Mouse (Mus musculus) induced T-regulatory cell, adult 2 months (primary cell): ENCODE measurements at regions not wholly inside any gene's neighbourhood (a gene's known extent, or its start where the extent isn't known, plus 50 kb on each side); places are given as distances from the start of the nearest gene placed in this dataset.

Experiments used
- DNase-seq: peaks from one replicate; pipeline ENCODE4 v3.0.0-alpha.2; 2012; ENCODE audit warnings: low read depth

GRCm38 (mm10) chr13:38878718-38879669, 81.7 kb downstream of the Slc35b3 start:
- DNase-seq: no peak

GRCm38 (mm10) chr13:38875923-38876322, 84.8 kb downstream of the Slc35b3 start:
- no peak for DNase-seq

GRCm38 (mm10) chr13:38864002-38864401, 96.7 kb downstream of the Slc35b3 start:
- no peak for DNase-seq

- DNase-seq: peak; percentile 18
These were observed 104.9 kb downstream of the Slc35b3 start for GRCm38 (mm10) chr13:38855742-38856141.

GRCm38 (mm10) chr13:38854986-38855385, 105.7 kb downstream of the Slc35b3 start:
- DNase-seq: no peak

- DNase-seq: no peak
These were observed 107.8 kb downstream of the Slc35b3 start for GRCm38 (mm10) chr13:38852868-38853267.

- DNase-seq: no peak
These were observed 108.9 kb downstream of the Slc35b3 start for GRCm38 (mm10) chr13:38851820-38852219.

- no peak for DNase-seq
These were observed 122.4 kb downstream of the Slc35b3 start for GRCm38 (mm10) chr13:38838231-38838630.

GRCm38 (mm10) chr13:38825649-38826048, 135.0 kb downstream of the Slc35b3 start:
- no peak for DNase-seq

- DNase-seq: no peak
These were observed 141.1 kb downstream of the Slc35b3 start for GRCm38 (mm10) chr13:38819526-38819925.

- DNase-seq: no peak
These were observed 141.9 kb downstream of the Slc35b3 start for GRCm38 (mm10) chr13:38818781-38819180.

- no peak for DNase-seq
These were observed 144.4 kb downstream of the Slc35b3 start for GRCm38 (mm10) chr13:38816296-38816695.

GRCm38 (mm10) chr13:38815002-38815707, 145.5 kb downstream of the Slc35b3 start:
- no peak for DNase-seq

- DNase-seq: no peak
These were observed 139.7 kb upstream of the Eef1e1 start for GRCm38 (mm10) chr13:38798514-38798913.

- no peak for DNase-seq
These were observed 134.6 kb upstream of the Eef1e1 start for GRCm38 (mm10) chr13:38793456-38793855.

- DNase-seq: no peak
These were observed 121.8 kb upstream of the Eef1e1 start for GRCm38 (mm10) chr13:38780630-38781010.

GRCm38 (mm10) chr13:38779984-38780629, 121.2 kb upstream of the Eef1e1 start:
- no peak for DNase-seq

GRCm38 (mm10) chr13:38776546-38776945, 117.7 kb upstream of the Eef1e1 start:
- DNase-seq: no peak

GRCm38 (mm10) chr13:38772996-38773395, 114.1 kb upstream of the Eef1e1 start:
- DNase-seq: no peak

- peak; percentile 4 for DNase-seq
These were observed 107.3 kb upstream of the Eef1e1 start for GRCm38 (mm10) chr13:38766133-38766532.

GRCm38 (mm10) chr13:38760261-38760660, 101.4 kb upstream of the Eef1e1 start:
- DNase-seq: no peak

- DNase-seq: no peak
These were observed 97.9 kb upstream of the Eef1e1 start for GRCm38 (mm10) chr13:38756629-38757227.
